Mouse (Mus musculus) heart, embryonic 14.5 days (tissue): ENCODE results near the gene Gsta2. TPM values are rescaled to one million over a fixed set of nuclear protein-coding genes. Genes with fewer than 3 reads are reported as not detected.
"Not testable (repeated sequence)": the region's sequence is repeated elsewhere in the genome, so short reads cannot be mapped to it uniquely, and the experiment has no call there.

Source experiments
- ATAC-seq: fragments of 200-750 bp; cut with Nextera tagmentation; 2 replicates; pipeline ENCODE4 v1.8.0; 2017; ENCODE audit warnings: low read depth, moderate TSS enrichment; ENCODE audit not compliant: insufficient number of reproducible peaks, insufficient read depth, low FRiP score
- H3K27ac ChIP-seq, 2 experiments: fragments of 200-500 bp in 1 of 2; fragments of 300-500 bp in 1 of 2; sonication (generic) in 1 of 2; replicated peaks in 1 of 2; 2 replicates each; pipeline ENCODE4 v1.5.1; 2012 to 2014; ENCODE audit warnings: low read depth in 2 of 2, low read length in 2 of 2, control low read depth in 1 of 2, mild to moderate bottlenecking in 1 of 2, mixed read lengths in 1 of 2; ENCODE audit not compliant: control insufficient read depth in 1 of 2, insufficient read depth in 1 of 2
- H3K27me3 ChIP-seq: fragments of 300-500 bp; sonication (generic); 2 replicates; pipeline ENCODE4 v1.6.1; 2014; ENCODE audit warnings: mild to moderate bottlenecking, low read length, control low read depth; ENCODE audit not compliant: control insufficient read depth, insufficient read depth
- H3K36me3 ChIP-seq: fragments of 300-500 bp; sonication (generic); 2 replicates; pipeline ENCODE4 v1.6.1; 2014; ENCODE audit warnings: mild to moderate bottlenecking, control low read depth, low read length, mixed read lengths; ENCODE audit not compliant: control insufficient read depth, insufficient read depth
- H3K4me1 ChIP-seq, 2 experiments: fragments of 200-500 bp in 1 of 2; fragments of 300-500 bp in 1 of 2; sonication (generic) in 1 of 2; 2 replicates each; pipeline ENCODE4 v1.6.1; 2012 to 2014; ENCODE audit warnings: low read length in 2 of 2, control low read depth in 1 of 2, mixed read lengths in 1 of 2; ENCODE audit not compliant: control insufficient read depth in 2 of 2, insufficient read depth in 2 of 2
- H3K4me2 ChIP-seq: fragments of 300-500 bp; sonication (generic); 2 replicates; pipeline ENCODE4 v1.6.1; 2014; ENCODE audit warnings: mild to moderate bottlenecking, low read length
- H3K4me3 ChIP-seq, 2 experiments: fragments of 200-500 bp in 1 of 2; fragments of 300-500 bp in 1 of 2; sonication (generic) in 1 of 2; 2 replicates each; pipeline ENCODE4 v1.5.1; 2012 to 2014; ENCODE audit warnings: low read length in 2 of 2, mild to moderate bottlenecking in 2 of 2, control low read depth in 1 of 2, low read depth in 1 of 2, moderate library complexity in 1 of 2; ENCODE audit not compliant: control insufficient read depth in 1 of 2, insufficient read depth in 1 of 2
- H3K9ac ChIP-seq: fragments of 300-500 bp; sonication (generic); 2 replicates; pipeline ENCODE4 v1.6.1; 2014; ENCODE audit warnings: mild to moderate bottlenecking, low read length
- H3K9me3 ChIP-seq: fragments of 300-500 bp; sonication (generic); 2 replicates; pipeline ENCODE4 v1.6.1; 2016; ENCODE audit warnings: low read length, control low read depth; ENCODE audit not compliant: control insufficient read depth
- WGBS: fragments of 180-500 bp; shearing (Covaris S2); extraction: QIAGEN DNeasy Blood & Tissue Kit; methylation state at CpG from one replicate; pipeline ENCODE4 v1.1.7; 2014; 5-methylcytosine and 5-hydroxymethylcytosine counted together
- polyA plus RNA-seq: library from polyadenylated mRNA; unstranded; fragments of >200 nt; fragmentation: Nextera tagmentation; extraction: Ambion mirVana; gene quantifications from 2 replicates; pipeline ENCODE4 v1.2.1, GENCODE M21; 2014

Gene Gsta2
- polyA plus RNA-seq, 1 experiment from 2014 or later = not detected

- not testable (repeated sequence) for ATAC-seq, H3K4me3 ChIP-seq, H3K4me2 ChIP-seq, H3K9ac ChIP-seq, H3K27me3 ChIP-seq, H3K27ac ChIP-seq, H3K9me3 ChIP-seq, H3K4me1 ChIP-seq, H3K36me3 ChIP-seq
- WGBS = 53% methylated on average over 1 of the region's 1 CpGs
Measured at GRCm38 (mm10) chr9:78299143-78299542, 56.4 kb downstream of the Gsta2 start.

GRCm38 (mm10) chr9:78298232-78298631 is 57.4 kb downstream of the Gsta2 start:
- Histone ChIP-seq H3K27ac (no peak overlapping the region), H3K36me3 (no peaks in the 10 kb centered on the region), H3K4me2 (no peak overlapping the region), H3K4me3 (no peak overlapping the region), H3K9me3 (no peaks in the 10 kb centered on the region), H3K9ac (no peak overlapping the region), H3K27me3 (no peaks in the 10 kb centered on the region), H3K4me1 (no peaks in the 10 kb centered on the region)
- 75% methylated on average over 1 of the region's 1 CpGs for WGBS
- no peak for ATAC-seq

DNA sequence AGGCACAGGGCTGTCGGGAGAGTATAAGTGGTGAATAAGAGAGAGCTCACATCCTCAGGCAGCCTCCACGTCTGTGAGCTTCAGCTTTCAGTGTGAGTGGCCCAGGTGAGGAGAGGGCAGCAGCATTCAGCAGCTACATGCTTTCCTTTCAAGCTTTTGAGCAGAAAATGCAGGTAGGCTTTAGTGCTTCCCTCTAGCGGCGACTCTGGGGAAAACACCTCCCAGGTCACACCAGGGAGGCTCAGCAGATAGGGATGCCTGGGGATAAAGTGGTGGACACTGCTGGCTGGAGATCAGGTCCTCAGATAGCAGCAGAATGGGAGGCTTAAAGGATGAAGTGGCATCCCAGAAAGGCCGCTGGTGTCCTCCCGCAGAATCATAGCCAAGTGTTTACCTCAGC is 59.5 kb downstream of the Gsta2 start:
- not testable (repeated sequence) for H3K9ac ChIP-seq, H3K36me3 ChIP-seq, H3K9me3 ChIP-seq, H3K4me1 ChIP-seq, H3K27me3 ChIP-seq, H3K4me2 ChIP-seq, ATAC-seq, H3K27ac ChIP-seq, H3K4me3 ChIP-seq
- WGBS = 9% methylated on average over 6 of the region's 6 CpGs

DNA sequence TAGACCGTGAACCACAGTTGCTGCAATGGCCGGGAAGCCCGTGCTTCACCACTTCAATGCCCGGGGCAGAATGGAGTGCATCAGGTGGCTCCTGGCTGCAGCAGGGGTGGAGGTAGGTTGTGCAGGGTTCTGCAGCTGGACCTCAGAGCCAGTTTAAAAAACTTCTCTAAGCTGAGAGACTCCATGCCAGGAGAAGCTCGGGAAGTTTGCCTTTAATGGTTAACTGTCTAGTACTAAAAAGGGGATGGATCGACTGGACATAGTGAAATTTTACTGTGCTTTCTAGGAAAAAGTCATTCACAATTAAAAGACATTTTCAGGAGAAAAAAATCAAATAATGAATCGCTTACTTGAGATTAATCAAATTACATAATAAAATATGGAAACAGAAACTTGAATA is 60.8 kb downstream of the Gsta2 start:
- H3K9ac ChIP-seq, H3K4me3 ChIP-seq, H3K4me1 ChIP-seq, H3K4me2 ChIP-seq, H3K9me3 ChIP-seq, H3K27ac ChIP-seq, H3K27me3 ChIP-seq, ATAC-seq, H3K36me3 ChIP-seq: not testable (repeated sequence)
- 75% methylated on average over 4 of the region's 7 CpGs for WGBS

DNA sequence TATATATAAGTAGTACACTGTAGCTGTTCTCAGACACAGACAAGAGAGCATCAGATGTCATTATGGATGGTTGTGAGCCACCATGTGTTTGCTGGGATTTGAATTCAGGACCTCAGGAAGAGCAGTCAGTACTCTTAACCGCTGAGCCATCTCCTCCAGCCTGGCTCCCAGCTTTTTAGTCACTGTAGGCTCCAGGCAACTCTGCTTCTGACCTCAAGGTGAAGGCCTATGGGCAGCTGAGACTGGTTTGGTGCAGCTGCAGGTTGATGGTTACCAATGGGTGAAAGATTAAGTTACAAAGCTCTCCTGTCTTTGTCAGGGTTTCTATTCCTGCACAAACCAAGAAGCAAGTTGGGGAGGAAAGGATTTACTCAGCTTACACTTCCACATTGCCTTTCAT is 61.9 kb downstream of the Gsta2 start:
- H3K4me1 ChIP-seq, H3K4me2 ChIP-seq, ATAC-seq, H3K27me3 ChIP-seq, H3K9me3 ChIP-seq, H3K27ac ChIP-seq, H3K4me3 ChIP-seq, H3K9ac ChIP-seq, H3K36me3 ChIP-seq: not testable (repeated sequence)
- WGBS = 76% methylated on average over 1 of the region's 1 CpGs

GRCm38 (mm10) chr9:78292462-78292861 is 63.1 kb downstream of the Gsta2 start:
- ATAC-seq, H3K4me3 ChIP-seq, H3K36me3 ChIP-seq, H3K27ac ChIP-seq, H3K4me2 ChIP-seq, H3K9me3 ChIP-seq, H3K4me1 ChIP-seq, H3K27me3 ChIP-seq, H3K9ac ChIP-seq: not testable (repeated sequence)
- 81% methylated on average over 8 of the region's 8 CpGs for WGBS

GRCm38 (mm10) chr9:78289723-78290122 is 65.9 kb downstream of the Gsta2 start, which contains the start of gene Gm10639:
Gm10639 (plus strand) TSS chr9:78289923.
- not testable (repeated sequence) for H3K4me1 ChIP-seq, H3K27ac ChIP-seq, H3K4me2 ChIP-seq, H3K9ac ChIP-seq, H3K36me3 ChIP-seq, H3K27me3 ChIP-seq, H3K4me3 ChIP-seq, ATAC-seq, H3K9me3 ChIP-seq
- 73% methylated on average over 3 of the region's 3 CpGs for WGBS

DNA sequence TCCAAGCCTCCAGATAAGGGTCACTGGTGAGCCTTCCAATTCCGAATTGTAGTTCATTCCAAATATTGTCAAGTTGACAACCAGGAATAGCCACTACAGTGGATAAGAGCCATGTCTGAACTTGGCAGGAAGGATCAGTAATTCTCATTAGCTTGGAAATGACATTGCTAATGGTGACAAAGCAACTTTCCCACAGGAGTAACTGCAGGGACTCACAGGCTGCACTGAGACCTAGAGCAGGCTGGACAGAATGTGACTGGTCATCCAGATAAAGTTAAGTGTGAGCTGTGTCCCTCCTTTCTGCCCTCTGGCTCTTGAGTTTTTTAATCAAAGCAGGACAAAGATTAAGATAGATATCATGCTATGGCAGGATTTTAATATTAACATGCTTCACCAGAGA is 66.5 kb downstream of the Gsta2 start:
- H3K9me3 ChIP-seq, ATAC-seq: not testable (repeated sequence)
- 50% methylated on average over 1 of the region's 1 CpGs for WGBS

More for the DNA sequence above, 66.5 kb downstream of the Gsta2 start:
- H3K4me3 ChIP-seq, H3K36me3 ChIP-seq, H3K4me2 ChIP-seq, H3K9ac ChIP-seq, H3K27me3 ChIP-seq, H3K27ac ChIP-seq, H3K4me1 ChIP-seq: not testable (repeated sequence)
